Mouse (Mus musculus) gonadal fat pad, adult 2 months (tissue): ENCODE results near the gene Tmem18. TPM values are rescaled to one million over a fixed set of nuclear protein-coding genes. Genes with fewer than 3 reads are reported as not detected.

Source experiments
- polyA plus RNA-seq: library from polyadenylated mRNA; depleted of rRNA; stranded (reverse); fragments of >200 nt; gene quantifications from 2 replicates; pipeline ENCODE4 v1.2.3, GENCODE M21; 2012; rRNA removed

Tmem18 gene
- polyA plus RNA-seq, 1 experiment = 17.5 TPM

Other genes with a start within 250 kb of the Tmem18 start
- gene Sntg2, start 211.1 kb upstream of the Tmem18 start, polyA plus RNA-seq = 2.2 and 4.0 TPM in 2 replicates